Mouse (Mus musculus) CH12.LX (cell line): ENCODE results near the gene Exoc7.

ENCODE experiments used
- E2F4 ChIP-seq: IDR thresholded peaks from 2 replicates; pipeline ENCODE4 v1.6.1; 2011; ENCODE audit warnings: low read depth, low read length, improper control_type of control experiment; ENCODE audit not compliant: insufficient replicate concordance
- GABPA ChIP-seq: IDR thresholded peaks from 2 replicates; pipeline ENCODE4 v1.6.1; 2012; ENCODE audit warnings: low read depth, low read length, improper control_type of control experiment, inconsistent platforms; ENCODE audit not compliant: insufficient replicate concordance
- JUND ChIP-seq: conservative IDR thresholded peaks from 2 replicates; pipeline ENCODE4 v1.6.1; 2011; ENCODE audit warnings: low read depth, low read length, improper control_type of control experiment
- MAX ChIP-seq: IDR thresholded peaks from 2 replicates; pipeline ENCODE4 v1.6.1; 2011; ENCODE audit warnings: low read length, improper control_type of control experiment
- NELFE ChIP-seq: IDR thresholded peaks from 2 replicates; pipeline ENCODE4 v1.6.1; 2011; ENCODE audit warnings: low read depth, low read length, improper control_type of control experiment
- NRF1 ChIP-seq: IDR thresholded peaks from 2 replicates; pipeline ENCODE4 v1.6.1; 2014; ENCODE audit warnings: low read depth, mild to moderate bottlenecking, inconsistent platforms, low read length, improper control_type of control experiment, moderate library complexity
- PAX5 ChIP-seq: IDR thresholded peaks from 2 replicates; pipeline ENCODE4 v1.6.1; 2012; ENCODE audit warnings: low read length, inconsistent platforms, mixed read lengths
- POLR2A ChIP-seq: IDR thresholded peaks from 2 replicates; pipeline ENCODE4 v1.6.1; 2011; ENCODE audit warnings: low read depth, mild to moderate bottlenecking, improper control_type of control experiment, low read length
- SMC3 ChIP-seq: IDR thresholded peaks from 2 replicates; pipeline ENCODE4 v1.6.1; 2011; ENCODE audit warnings: low read depth, low read length, improper control_type of control experiment
- TBP ChIP-seq: conservative IDR thresholded peaks from 2 replicates; pipeline ENCODE4 v1.6.1; 2011; ENCODE audit warnings: low read depth, low read length, improper control_type of control experiment
- ZC3H11A ChIP-seq: IDR thresholded peaks from 2 replicates; pipeline ENCODE4 v1.6.1; 2012; ENCODE audit warnings: low read depth, mild to moderate bottlenecking, inconsistent platforms, low read length, improper control_type of control experiment
- ZKSCAN1 ChIP-seq: IDR thresholded peaks from 2 replicates; pipeline ENCODE4 v1.6.1; 2012; ENCODE audit warnings: low read depth, inconsistent platforms, low read length, improper control_type of control experiment, borderline replicate concordance
- ZMIZ1 ChIP-seq: IDR thresholded peaks from 2 replicates; pipeline ENCODE4 v1.6.1; 2012; ENCODE audit warnings: low read depth, mild to moderate bottlenecking, inconsistent platforms, low read length, improper control_type of control experiment
- ZNF384 ChIP-seq: IDR thresholded peaks from 2 replicates; pipeline ENCODE4 v1.6.1; 2012; ENCODE audit warnings: low read depth, low read length, improper control_type of control experiment, inconsistent platforms

DNA sequence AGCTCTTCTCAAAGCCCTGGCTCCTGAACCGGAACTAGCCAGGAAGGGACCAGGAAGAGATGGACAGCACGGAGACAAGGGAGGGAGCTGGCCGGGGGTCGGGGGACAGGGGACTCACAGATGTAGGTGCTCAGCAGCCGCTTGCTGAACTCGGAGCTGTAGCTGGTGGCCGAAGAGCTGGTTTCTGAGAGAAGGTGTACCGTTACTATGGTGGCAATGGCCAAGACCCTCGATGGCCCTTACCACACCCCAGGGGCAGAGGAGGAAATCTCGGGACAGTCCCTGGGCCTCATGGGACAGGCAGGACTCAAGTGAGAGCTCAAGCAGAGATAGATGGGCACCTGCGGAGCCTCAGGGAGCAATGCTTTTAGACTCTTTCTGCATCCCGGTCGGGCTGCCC is 14.6 kb downstream of the Exoc7 start:
- TF ChIP-seq ZC3H11A = no peak
- TF ChIP-seq PAX5 = no peak
- no peak for TF ChIP-seq MAX
- no peak for TF ChIP-seq SMC3
- TF ChIP-seq GABPA = no peak
- no peak for TF ChIP-seq TBP
- no peak for TF ChIP-seq POLR2A
- no peak for TF ChIP-seq NELFE
- no peak for TF ChIP-seq JUND
- no peak for TF ChIP-seq ZNF384
- TF ChIP-seq NRF1 = no peak
- TF ChIP-seq ZKSCAN1 = no peak
- TF ChIP-seq E2F4 = no peak
- TF ChIP-seq ZMIZ1 = no peak
